Mouse (Mus musculus) G1E (cell line): ENCODE data around the gene Trim8. TPM values are rescaled to one million over a fixed set of nuclear protein-coding genes. Genes with fewer than 3 reads are reported as not detected.

Experiments
- ATAC-seq: 2 replicates; pipeline ENCODE4 v1.8.0; 2016; ENCODE audit warnings: mild to moderate bottlenecking; ENCODE audit not compliant: insufficient number of reproducible peaks, poor library complexity, low FRiP score, severe bottlenecking; ENCODE audit errors: extremely low read depth
- DNase-seq: peaks from one replicate; pipeline ENCODE4 v3.0.0; 2012; ENCODE audit warnings: low spot score
- H3K27me3 ChIP-seq: 2 replicates; pipeline ENCODE4 v1.6.1; 2012; ENCODE audit warnings: mild to moderate bottlenecking, low read length, inconsistent platforms; ENCODE audit not compliant: insufficient read depth
- H3K36me3 ChIP-seq: replicated peaks from 2 replicates; pipeline ENCODE3; 2012; ENCODE audit warnings: mild to moderate bottlenecking, inconsistent platforms
- H3K4me1 ChIP-seq: 2 replicates; pipeline ENCODE4 v1.6.1; 2012; ENCODE audit warnings: low read depth, low read length, inconsistent platforms, mixed read lengths; ENCODE audit not compliant: insufficient read depth
- H3K4me3 ChIP-seq: 2 replicates; pipeline ENCODE4 v1.5.1; 2012; ENCODE audit warnings: low read depth, mild to moderate bottlenecking, inconsistent platforms, low read length, moderate library complexity, mixed read lengths
- H3K9me3 ChIP-seq: replicated peaks from 2 replicates; pipeline ENCODE4 v1.6.1; 2012; ENCODE audit warnings: inconsistent platforms
- CTCF ChIP-seq: IDR thresholded peaks from 2 replicates; pipeline ENCODE4 v1.5.1; 2012; ENCODE audit warnings: low read depth, low read length, inconsistent platforms, mixed read lengths
- GATA1 ChIP-seq: IDR thresholded peaks from 2 replicates; pipeline ENCODE4 v1.6.1; 2012; ENCODE audit warnings: borderline replicate concordance, low read length, inconsistent platforms, mixed read lengths
- GATA2 ChIP-seq: IDR thresholded peaks from 2 replicates; pipeline ENCODE4 v1.6.1; 2012; ENCODE audit warnings: low read depth, low read length, inconsistent platforms, borderline replicate concordance
- POLR2AphosphoS5 ChIP-seq: IDR thresholded peaks from 2 replicates; pipeline ENCODE4 v1.6.1; 2012; ENCODE audit warnings: low read depth, low read length, inconsistent platforms; ENCODE audit not compliant: insufficient replicate concordance
- TAL1 ChIP-seq: conservative IDR thresholded peaks from 2 replicates; pipeline ENCODE4 v1.6.1; 2012; ENCODE audit warnings: low read depth, low read length, inconsistent platforms, mixed read lengths
- polyA plus RNA-seq: library from polyadenylated mRNA; stranded (reverse); fragments of >175 nt; gene quantifications from 2 replicates; pipeline ENCODE4 v1.2.3, GENCODE M21; 2012
- total RNA-seq, 2 experiments: library from RNA; stranded (forward) in 1 of 2; stranded (reverse) in 1 of 2; fragments of 200-1000 nt in 1 of 2; fragments of >200 nt in 1 of 2; fragmentation: Nextera tagmentation in 1 of 2; gene quantifications; 2 replicates each; pipeline ENCODE4 v1.2.3; 2014 to 2017

Gene Trim8
- total and polyA plus RNA-seq, 3 experiments: 20.3 to 66.0 (median 22.7) TPM

GRCm38 (mm10) chr19:46530449-46530990 lies 29.0 kb downstream of the Trim8 start:
- ATAC-seq (no peak), DNase-seq (no peak)
- no peaks in the 10 kb centered on the region for H3K9me3 ChIP-seq
- no peak overlapping the region for H3K4me3 ChIP-seq
- H3K27me3 ChIP-seq: peaks cover 52% of the 10 kb centered on the region
- TF ChIP-seq TAL1 (no peak), POLR2AphosphoS5 (no peak), GATA1 (no peak), CTCF (no peak), GATA2 (no peak)
- H3K36me3 ChIP-seq: no peaks in the 10 kb centered on the region
- H3K4me1 ChIP-seq: peaks cover 30% of the 10 kb centered on the region

DNA sequence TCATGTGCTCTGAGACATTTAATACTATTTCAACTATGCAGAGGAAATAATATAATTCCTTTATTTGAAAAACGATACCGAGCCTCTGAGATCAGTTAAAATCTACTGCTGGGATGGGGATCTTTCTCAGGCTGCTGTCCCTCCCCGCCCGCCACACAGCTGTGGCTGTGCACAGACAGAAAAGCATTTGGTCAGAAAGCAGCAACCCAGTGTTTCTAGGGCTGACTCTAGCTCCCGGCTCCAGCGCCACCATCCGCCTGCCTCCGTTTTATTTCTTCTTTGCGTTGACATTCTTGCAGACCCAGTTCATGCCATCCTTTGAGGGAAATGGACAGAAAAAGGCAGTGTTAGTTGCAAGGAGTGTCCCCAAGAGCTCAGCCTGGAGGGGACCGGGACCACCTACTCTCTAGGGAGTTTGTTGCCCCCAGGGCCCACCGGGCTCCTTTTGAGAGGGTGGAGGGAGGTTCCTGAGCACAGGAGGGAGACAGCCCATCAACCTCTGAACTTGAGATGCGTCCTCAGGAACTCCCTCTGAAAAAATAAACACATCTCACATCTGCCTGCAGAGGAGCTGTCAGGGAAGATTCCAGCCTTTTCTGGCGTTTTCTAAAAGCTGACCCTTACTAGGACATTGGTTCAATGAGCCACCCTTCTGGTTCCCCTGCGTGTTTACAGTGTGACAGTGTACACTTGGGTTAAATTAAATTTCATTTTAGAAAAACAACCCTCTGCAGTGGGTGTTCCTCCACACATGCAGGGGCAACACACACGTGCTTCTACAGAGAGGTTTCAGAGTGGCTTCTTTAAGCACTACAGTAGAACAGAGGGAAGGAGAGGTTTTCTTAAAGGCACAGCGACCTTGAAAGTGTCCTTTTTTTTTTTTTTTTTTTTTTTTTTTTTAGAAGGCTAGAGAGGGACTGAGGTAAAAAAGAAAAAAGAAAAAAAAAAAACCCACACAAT lies 29.8 kb downstream of the Trim8 start:
- no peak overlapping the region for H3K4me3 ChIP-seq
- ATAC-seq: no peak
- no peak for TF ChIP-seq GATA1
- no peak for TF ChIP-seq GATA2
- TF ChIP-seq POLR2AphosphoS5: no peak
- TF ChIP-seq CTCF: no peak
- TF ChIP-seq TAL1: no peak
- DNase-seq: no peak
- no peaks in the 10 kb centered on the region for H3K36me3 ChIP-seq
- no peaks in the 10 kb centered on the region for H3K9me3 ChIP-seq
- H3K27me3 ChIP-seq: peaks cover 49% of the 10 kb centered on the region
- peaks cover 30% of the 10 kb centered on the region for H3K4me1 ChIP-seq

- peak; percentile 34; the same call in 1 of the 2 replicates for ATAC-seq
- H3K4me3 ChIP-seq: 0 out of 2 replicates have a peak overlapping the region, but pooled peaks have one; percentile 19
These were observed 30.7 kb downstream of the Trim8 start for GRCm38 (mm10) chr19:46532031-46532688.

DNA sequence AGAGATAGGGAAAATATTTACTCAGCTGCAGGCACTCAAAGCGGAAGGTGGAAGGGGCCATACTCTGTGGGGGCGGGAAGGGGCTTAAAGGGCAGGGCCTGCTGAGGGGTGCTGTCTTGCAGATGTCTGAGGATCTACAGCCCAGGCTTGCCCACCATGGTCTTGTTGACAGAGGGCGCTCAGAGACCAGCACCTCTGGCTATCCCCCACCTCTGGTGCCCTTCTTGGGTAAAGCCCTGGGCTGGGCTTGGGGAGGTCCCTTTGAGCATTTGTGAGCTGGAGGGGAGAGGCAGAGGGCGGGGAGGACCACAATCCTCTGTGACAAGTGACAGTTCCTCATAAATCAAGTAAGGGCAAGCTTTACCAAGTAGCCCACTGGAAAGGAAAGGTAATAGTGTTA lies 31.6 kb downstream of the Trim8 start:
- Histone ChIP-seq H3K27me3 (peaks cover 33% of the 10 kb centered on the region), H3K4me1 (peaks cover 31% of the 10 kb centered on the region), H3K4me3 (no peak overlapping the region), H3K36me3 (no peaks in the 10 kb centered on the region), H3K9me3 (no peaks in the 10 kb centered on the region)
- DNase-seq (no peak), ATAC-seq (no peak)
- no peak for TF ChIP-seq POLR2AphosphoS5
- TF ChIP-seq CTCF: no peak
- no peak for TF ChIP-seq GATA2
- TF ChIP-seq GATA1: no peak
- no peak for TF ChIP-seq TAL1

More at GRCm38 (mm10) chr19:46532031-46532688, 30.7 kb downstream of the Trim8 start:
- DNase-seq: no peak
- Histone ChIP-seq H3K27me3 (peaks cover 42% of the 10 kb centered on the region), H3K9me3 (no peaks in the 10 kb centered on the region), H3K36me3 (no peaks in the 10 kb centered on the region), H3K4me1 (peaks cover 30% of the 10 kb centered on the region)
- TF ChIP-seq TAL1: no peak
- no peak for TF ChIP-seq GATA1
- no peak for TF ChIP-seq POLR2AphosphoS5
- TF ChIP-seq CTCF: no peak
- TF ChIP-seq GATA2: no peak

DNA sequence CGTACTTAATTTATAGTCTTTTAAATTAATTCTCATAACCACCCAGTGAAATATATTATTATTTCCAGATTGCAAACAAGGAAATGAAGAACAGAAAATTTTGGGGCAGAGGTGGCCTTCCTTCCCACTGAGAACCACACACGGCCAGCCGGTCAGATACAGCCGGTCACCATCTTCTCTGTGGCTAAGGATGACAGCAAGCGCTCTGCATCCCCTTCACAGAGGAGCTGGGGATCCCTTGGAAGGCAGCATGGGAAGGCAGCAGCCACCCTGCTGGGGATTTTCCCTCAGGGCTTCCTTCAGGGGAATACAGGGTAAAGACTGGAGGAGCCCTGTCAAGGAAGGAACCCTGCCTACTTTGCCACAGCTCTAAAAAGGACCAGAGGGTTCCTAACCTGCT lies 32.0 kb downstream of the Trim8 start:
- H3K9me3 ChIP-seq: no peaks in the 10 kb centered on the region
- ATAC-seq: no peak
- H3K27me3 ChIP-seq: peaks cover 29% of the 10 kb centered on the region
- no peak overlapping the region for H3K4me3 ChIP-seq
- no peak for TF ChIP-seq GATA2
- TF ChIP-seq POLR2AphosphoS5: no peak
- no peak for TF ChIP-seq CTCF
- TF ChIP-seq TAL1: no peak
- TF ChIP-seq GATA1: no peak
- H3K4me1 ChIP-seq: peaks cover 31% of the 10 kb centered on the region
- no peaks in the 10 kb centered on the region for H3K36me3 ChIP-seq
- DNase-seq: no peak
